In genomic region chr11:33028920-33029319, GRCm38 (mm10) we compare ENCODE assay signal across 10 mouse cellular contexts.
DNase-seq lines count a peak whose midpoint lies in the region; ATAC-seq and TF ChIP-seq lines count a peak whose summit lies in the region.
"Had no signal": no experiment of that assay in that cellular context is flagged by ENCODE, and none has a peak within 500 bp of the region (broad histone marks: within the 10 kb centered on the region; RNA-seq: fewer than 3 reads in every experiment).

No protein-coding gene starts in this region.

- peak in 1 of 3 experiments; percentile 1 for DNase-seq in liver, embryonic 14.5 days (ENCODE audit: low read depth in 3 of 3, low spot score in 3 of 3)
- peak; percentile 19 for DNase-seq in T-cell, adult 2 months (ENCODE audit: low spot score)
- peak; percentile 13 to 44 for DNase-seq in kidney, adult 8-10 months
- peak; percentile 23 for DNase-seq in thymus, postnatal 0 days (ENCODE audit: low spot score)
- DNase-seq in retina, postnatal 1 day: no peak

- peak; percentile 76 for TF ChIP-seq CTCF in liver, embryonic 14.5 days (IDR thresholded peaks at IDR 0.05; ENCODE audit: low read depth)

- H3K27me3 ChIP-seq in liver, embryonic 14.5 days (ENCODE audit: control insufficient read depth, insufficient read depth, low read length): no peaks in the 10 kb centered on the region
- no peaks in the 10 kb centered on the region for H3K27me3 ChIP-seq in liver, embryonic 12.5 days (replicated peaks)

- no peaks in the 10 kb centered on the region for H3K36me3 ChIP-seq in liver, embryonic 14.5 days (replicated peaks; ENCODE audit: control insufficient read depth, insufficient read depth, low read depth)
- H3K36me3 ChIP-seq in liver, embryonic 12.5 days: no peaks in the 10 kb centered on the region

- no peaks in the 10 kb centered on the region for H3K9me3 ChIP-seq in liver, embryonic 14.5 days (ENCODE audit: control insufficient read depth, low read length)
- H3K9me3 ChIP-seq in liver, embryonic 12.5 days (replicated peaks): no peaks in the 10 kb centered on the region

- H3K4me3 ChIP-seq in liver, embryonic 14.5 days (ENCODE audit: insufficient read depth in 1 of 2, low read depth in 2 of 2, low read length in 2 of 2): no peak overlapping the region
- no peak overlapping the region for H3K4me3 ChIP-seq in liver, embryonic 12.5 days

- H3K9ac ChIP-seq in liver, embryonic 14.5 days (replicated peaks): no peak overlapping the region
- H3K9ac ChIP-seq in liver, embryonic 12.5 days: no peak overlapping the region

- no peak overlapping the region for H3K27ac ChIP-seq in liver, embryonic 14.5 days
- no peak overlapping the region for H3K27ac ChIP-seq in liver, embryonic 12.5 days

- H3K4me2 ChIP-seq in liver, embryonic 14.5 days (ENCODE audit: low read depth): no peak overlapping the region
- H3K4me2 ChIP-seq in liver, embryonic 12.5 days: no peak overlapping the region

- TF ChIP-seq EP300 in liver, embryonic 14.5 days (IDR thresholded peaks at IDR 0.05; ENCODE audit: low read depth): no peak

- H3K4me1 ChIP-seq in liver, embryonic 14.5 days (replicated peaks; ENCODE audit: control insufficient read depth in 2 of 2, insufficient read depth in 2 of 2, low read length in 1 of 2): no peaks in the 10 kb centered on the region
- H3K4me1 ChIP-seq in liver, embryonic 12.5 days: no peaks in the 10 kb centered on the region

- no peak for ATAC-seq in liver, embryonic 14.5 days (ENCODE audit: insufficient read depth)
- ATAC-seq in liver, embryonic 12.5 days: no peak
- no peak for ATAC-seq in activated CD4-positive, CD25-positive, alpha-beta regulatory T cell, adult 4 months
- ATAC-seq in erythroblast, adult 5-6 weeks (replicated peaks; ENCODE audit: low FRiP score, poor library complexity, severe bottlenecking): no peak
- ATAC-seq: intestine, embryonic 16.5 days; midbrain, embryonic 16.5 days had no signal
